Mouse (Mus musculus): ENCODE data around the gene Fahd1.
A peak's percentile ranks its signal among the peaks of the same experiment; 100 is the strongest.

Gene Fahd1

DNA sequence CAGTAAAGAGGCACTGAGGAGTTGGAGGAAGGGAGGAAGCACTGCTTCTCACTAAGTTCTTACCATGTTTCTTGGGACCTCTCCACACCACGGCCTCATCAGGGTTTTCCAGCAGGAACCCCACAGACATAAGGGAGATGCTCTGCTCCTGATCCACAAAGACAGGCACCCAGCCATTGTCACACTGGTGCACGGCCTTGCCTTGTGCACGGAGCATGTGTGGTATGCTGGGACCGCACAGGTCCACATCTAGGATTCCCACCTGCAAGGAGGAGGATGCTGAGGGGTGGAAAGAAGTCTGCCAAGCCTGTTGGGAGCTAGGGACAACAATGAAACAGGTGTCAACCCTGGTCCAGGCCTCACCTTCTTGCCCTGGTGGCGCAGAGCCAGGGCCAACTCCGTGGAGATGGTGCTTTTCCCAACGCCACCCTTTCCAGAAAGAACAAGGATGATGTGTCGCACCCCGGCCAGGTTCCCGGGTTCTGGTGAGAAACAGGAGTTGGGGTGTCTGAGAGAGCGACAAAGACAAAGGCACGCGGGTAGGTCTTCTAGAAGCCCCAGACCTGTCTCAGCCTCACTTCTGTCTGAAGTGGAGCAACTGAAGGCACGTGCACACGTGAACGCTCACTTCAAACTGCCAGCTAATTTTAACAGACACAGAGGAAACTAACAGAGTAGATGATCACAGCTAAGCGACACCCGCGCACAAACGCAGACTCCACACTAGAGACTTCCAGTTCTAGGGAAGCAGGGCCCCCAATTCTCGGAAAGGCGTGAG, 35.4 kb upstream of the Fahd1 start:
- DNase-seq (ENCODE audit: low spot score in 2 of 2): no peak

DNA sequence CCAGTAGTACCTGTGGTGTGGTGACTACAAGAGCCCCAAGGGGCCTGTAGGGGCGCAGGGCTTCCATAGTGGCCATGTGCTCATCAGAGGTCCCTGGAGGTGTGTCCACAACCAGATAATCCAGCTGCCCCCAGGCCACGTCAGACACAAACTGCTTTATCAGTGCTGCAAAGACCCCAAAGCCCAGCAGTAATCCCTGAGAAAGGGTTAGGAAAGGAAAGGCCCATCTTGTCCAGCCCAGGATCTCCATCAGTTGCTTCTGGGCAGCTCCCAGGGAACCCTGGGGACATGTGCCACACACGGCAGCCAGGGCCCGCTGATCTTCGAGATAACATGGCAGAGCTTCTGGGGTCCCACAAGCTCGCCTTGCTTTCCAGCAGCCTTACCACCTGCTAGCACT, 34.2 kb upstream of the Fahd1 start:
- DNase-seq (ENCODE audit: low spot score in 2 of 2): no peak

DNA sequence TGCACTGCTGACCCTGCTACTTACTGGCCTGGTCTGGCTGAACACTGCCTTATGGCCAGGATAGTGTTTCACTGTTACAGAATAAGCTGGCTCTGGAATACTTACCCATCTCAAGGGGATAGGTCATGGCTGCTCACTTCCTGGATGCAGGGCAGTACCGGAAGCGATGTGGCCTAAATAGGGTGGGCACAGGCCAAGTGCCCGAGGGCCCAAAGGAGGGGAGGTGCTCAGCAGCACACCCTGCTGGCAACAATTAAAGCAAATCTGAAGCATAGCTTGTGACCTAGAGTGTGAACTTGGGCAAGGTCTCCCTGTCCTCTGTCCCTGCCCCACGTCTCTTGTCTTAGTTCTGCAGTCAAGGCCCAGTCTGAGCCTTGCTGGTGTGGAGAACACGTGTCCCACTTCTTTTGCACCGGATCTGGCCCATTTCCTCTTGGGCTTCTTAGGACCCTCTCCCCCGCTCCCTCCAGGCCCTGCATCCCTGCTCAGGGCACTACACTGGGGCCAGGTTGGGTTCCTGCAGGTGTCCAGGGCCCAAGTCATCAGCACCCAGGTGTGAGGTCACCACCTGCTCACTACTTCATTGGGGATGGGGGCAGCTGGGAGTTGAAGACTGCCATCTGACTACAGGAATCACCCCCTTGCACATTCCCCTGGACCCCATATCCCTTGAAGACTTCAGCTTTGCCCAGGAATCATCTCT, 31.7 kb upstream of the Fahd1 start:
- DNase-seq (ENCODE audit: low spot score in 2 of 2): no peak

DNA sequence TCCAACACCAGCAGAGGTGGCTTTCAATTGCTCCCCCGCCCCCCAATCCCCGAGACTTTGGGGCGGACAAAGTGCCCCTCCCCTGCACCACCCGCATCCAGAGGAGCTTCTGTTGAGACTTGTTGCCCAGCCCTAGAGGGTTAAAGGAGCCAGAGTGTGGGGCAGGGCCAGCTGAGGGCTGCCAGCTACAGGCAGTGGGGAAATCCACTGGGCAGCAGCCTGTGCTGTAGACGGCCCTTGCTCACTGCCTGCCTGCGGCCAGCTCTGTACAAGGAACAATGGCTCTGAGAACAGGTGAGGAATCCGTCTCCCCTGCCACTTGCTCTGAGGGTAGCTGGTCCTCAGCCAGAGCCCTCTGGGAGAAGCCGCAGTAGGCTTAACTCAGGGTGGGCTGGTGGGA, 28.4 kb upstream of the Fahd1 start:
- no peak for DNase-seq (ENCODE audit: low spot score in 2 of 2)

DNA sequence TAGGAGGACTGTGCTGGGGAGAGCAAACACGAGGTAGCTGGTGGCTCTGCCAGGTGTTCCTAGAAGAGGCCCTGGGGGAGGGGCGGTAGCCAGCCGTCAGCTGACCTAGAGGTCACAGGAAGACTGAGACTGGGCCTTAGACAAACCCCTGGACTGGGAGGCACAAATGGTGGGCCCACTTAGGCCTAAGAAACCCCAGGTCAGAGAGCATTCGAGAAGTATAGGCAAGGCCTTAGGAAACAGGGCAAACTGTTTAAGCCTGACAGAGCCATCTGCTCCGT, 27.9 kb upstream of the Fahd1 start:
- no peak for DNase-seq (ENCODE audit: low spot score in 2 of 2)

DNA sequence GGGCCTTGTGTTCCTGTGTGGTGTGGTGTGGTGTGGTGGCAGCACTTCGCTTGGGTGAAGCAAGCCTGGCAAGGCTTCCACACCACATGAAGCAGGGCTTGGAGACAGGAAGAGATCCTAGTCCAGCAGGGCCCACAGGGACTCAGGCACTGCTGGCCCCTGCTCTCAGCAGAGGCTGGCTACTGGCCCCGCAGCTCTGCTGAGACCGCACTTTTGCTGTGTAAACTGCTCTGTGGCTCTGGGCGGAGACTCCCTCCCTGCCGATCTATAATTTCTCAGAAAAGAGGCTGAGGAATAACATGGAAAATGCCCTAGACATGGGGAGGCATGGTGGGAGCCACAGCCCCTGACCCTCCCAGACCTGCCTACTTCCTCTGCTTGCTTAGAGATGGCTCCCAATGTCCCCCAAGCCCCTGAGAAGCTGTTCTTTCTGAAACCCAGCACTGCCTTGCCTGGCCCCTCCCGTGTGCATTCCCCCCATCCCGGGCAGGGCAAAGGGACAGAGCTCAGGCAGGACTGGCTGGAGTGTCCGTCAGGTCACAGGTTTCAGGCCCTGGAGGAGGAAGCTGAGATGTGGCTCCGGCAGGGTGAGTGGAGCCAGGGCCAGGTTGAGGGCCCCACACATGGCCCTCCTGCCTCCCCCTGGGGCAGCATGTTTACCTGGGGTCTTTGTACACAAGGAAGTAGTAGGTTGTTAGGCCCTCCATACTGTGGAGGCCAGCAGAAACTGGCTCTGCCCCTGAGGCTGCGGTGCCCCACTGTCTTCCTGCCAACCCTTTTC, 27.4 kb upstream of the Fahd1 start:
- DNase-seq (ENCODE audit: low spot score in 2 of 2): no peak

DNA sequence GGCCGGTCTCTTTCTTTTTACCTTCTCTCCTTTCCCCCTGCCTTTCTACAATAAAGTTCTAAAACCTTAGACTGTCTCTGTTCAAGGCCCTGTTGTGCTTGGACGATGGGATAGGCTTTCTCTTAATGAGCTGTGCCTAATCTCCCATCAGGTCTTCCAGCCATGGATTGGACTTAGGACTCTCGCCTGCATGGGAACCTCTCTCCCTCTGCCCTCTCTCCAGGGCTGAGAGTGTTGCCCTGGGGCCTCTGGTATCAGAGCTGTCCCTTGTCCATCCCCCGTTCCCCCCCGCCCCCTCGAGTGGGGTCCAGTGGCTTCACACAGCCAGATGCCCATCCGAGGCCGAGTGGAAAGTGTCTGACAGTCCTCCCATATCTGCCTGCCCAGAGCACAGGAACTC, 24.8 kb upstream of the Fahd1 start:
- DNase-seq (ENCODE audit: low spot score in 2 of 2): no peak

DNA sequence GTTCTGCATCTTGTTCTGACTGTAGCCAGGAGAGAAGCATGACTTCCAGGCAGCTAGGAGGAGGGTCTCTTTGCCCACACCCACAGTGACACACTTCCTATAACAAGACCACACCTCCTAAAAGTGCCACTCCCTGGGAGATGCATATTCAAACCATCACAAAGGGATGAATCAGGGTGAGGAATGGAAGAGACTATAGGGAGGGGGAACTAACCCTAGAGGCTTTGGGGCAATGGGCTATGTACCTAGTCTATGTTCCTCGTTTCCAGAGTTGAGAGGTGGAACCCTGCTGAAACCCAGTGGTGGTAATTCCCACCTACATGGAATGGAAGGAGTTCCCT, 24.2 kb upstream of the Fahd1 start:
- no peak for DNase-seq (ENCODE audit: low spot score in 2 of 2)

DNA sequence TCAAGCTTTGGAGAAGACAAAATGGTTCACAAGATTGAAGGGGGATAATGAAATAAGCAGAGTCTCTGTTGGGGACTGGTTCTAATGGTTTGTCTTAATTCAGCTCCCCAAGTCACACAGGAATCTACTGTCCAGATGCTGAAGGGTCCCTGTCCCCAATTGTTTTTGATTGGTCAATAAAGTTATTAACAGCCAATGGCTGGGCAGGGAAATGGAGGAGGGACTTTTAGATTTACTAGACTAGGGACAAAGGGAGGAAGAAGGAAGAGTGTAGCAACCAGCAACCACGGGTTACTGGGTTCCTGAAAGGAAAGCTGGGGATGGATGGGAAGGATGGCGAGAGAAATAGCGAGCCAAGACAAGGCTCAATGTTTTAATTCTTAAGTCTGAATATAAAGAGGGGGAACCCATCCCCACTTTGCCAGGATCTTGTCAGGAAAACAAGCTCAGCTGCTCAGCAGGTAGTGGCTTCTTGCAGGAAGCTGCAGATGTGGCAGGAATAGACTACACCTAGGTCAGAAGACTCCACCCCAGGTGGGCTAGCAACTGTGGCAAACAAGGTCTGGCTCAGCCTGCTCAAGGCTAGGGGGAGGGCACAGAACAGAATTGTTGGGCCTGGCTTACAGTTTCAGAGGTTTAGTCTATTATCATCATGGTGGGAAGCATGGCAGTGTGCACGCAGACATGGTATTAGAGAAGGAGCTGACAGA, 23.7 kb upstream of the Fahd1 start:
- no peak for DNase-seq (ENCODE audit: low spot score in 2 of 2)

DNA sequence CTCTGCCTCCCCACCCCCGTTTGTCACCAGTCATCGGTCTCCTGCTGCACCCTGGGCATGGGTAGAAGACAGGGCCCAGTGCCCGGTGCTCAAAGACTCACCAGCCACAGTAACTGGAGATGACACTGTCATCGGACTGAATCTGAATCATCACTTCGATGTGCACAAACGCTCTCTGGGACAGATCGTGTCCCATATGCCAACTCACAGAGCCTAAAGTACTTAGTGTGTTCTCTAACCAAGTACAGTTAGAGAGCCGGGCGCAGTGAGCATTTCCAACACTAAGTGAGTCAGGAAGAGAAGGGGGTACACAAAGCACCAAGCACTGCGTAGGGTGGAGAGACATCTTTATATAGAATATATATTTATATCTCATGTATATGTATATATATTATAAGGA, 17.8 kb upstream of the Fahd1 start:
- DNase-seq (ENCODE audit: low spot score in 2 of 2): no peak

DNA sequence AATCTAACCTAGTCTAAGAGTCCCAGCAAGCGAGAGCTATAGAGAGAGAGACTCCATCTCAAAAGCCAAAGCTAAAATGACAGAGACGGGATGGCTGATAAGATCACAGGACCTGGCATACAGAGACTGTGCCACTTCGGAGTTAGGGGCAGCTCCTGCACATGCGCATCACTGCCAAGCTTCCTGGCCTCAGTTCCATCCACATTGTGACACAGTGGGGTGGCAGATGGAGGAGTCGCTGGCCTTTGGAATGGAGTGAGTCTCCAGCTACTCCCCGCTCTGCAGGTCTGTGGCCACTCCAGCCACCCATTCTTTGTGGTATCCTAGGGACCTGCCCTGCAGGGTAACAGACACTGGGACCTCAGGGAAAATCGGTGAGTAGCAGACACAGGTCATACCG, 15.6 kb upstream of the Fahd1 start, which contains the start of gene Igfals:
TSS of gene Igfals (plus strand) at position 222 of the 400 bp plus-strand sequence.
- DNase-seq (ENCODE audit: low spot score in 2 of 2): no peak

DNA sequence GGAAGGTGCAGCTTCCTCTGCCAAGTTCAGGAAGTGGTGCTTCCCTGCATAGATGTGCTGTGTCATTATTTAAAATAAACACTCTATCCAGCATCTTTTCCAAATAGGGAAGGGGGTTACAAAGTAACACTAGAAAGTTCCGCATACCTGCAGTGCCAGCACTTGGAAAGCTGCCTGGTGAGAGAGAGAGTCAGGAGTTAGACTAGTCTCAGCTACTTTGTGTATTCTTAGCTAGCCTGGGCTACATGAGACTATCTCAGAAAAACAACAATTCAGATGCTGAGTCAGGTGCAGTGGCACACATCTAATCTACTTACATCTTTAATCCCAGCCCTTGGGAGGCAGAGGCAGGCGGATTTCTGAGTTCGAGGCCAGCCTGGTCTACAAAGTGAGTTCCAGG, 11.6 kb upstream of the Fahd1 start:
- no peak for DNase-seq (ENCODE audit: low spot score in 2 of 2)

DNA sequence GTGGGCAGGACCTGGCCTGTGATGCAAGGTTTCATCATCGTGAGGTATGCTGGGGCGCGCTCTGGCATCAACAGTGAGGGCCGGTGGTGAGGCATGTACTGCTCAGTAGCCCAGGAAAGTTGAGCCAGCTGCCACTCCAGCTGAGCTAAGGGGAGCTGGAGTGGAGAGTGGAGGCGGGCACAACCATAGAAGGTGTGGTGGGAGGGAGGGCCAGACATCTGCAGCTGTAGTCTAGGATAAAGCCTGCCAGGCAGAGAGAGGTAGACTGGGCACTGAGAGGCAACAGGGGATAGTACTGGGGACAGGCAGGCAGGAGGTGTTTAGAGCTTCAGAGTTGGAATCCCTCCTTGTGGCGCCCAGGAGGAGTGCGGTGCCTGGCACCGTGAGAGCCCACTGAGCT, 9.9 kb upstream of the Fahd1 start:
- DNase-seq (ENCODE audit: low spot score in 2 of 2): peak; percentile 74 to 81

DNA sequence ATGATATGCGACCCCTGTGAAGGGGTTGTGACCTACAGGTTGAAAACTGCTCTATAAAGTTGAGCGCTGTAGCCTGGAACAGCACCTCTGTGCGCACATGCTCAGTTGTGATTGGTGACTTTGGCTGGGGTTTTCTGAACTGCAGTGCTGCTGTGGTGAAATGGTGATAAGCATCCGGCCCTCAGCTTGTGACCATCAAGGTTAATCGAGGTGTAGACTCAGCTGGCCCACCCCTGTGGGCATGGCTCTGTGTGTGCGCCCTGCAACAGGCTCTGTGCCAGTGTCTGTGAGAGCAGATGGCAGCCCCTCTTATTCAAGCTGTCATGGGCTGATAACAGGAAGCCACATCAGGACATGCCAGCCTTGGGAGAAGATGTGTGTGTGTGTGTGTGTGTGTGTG, 8.8 kb upstream of the Fahd1 start:
- peak; percentile 84 for DNase-seq (ENCODE audit: low spot score in 2 of 2)

DNA sequence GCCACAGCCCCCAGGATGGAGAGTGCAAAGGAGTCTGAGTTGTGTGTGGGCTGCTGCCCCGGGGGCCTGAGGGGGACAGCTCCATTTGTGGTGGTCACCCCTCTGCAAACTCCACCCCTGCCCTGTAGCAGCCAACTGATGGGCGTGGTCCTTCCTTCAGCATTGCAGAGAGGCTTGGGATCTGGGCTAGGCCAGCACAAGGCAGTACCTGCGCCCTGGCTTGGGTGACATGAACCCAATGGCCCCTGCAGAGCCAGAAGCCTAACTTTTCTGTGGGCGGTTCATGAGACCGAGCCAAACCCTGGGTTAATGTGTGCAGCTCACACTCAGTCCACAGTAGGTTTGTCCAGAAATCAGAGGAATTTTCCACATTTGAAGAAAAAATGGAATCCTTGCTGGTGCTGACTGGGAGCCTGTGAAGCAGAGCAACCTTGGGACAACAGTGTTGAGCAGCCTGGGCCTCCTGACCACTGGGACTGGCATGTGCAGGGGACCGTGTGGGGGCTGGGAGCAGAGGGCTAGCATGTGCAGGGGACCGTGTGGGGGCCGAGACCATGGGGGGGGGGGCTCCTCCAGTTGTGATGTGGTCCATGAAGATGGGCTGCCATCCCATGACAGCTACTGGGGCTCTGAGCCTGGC, 7.8 kb upstream of the Fahd1 start:
- DNase-seq (ENCODE audit: low spot score in 2 of 2): peak; percentile 62 to 73

DNA sequence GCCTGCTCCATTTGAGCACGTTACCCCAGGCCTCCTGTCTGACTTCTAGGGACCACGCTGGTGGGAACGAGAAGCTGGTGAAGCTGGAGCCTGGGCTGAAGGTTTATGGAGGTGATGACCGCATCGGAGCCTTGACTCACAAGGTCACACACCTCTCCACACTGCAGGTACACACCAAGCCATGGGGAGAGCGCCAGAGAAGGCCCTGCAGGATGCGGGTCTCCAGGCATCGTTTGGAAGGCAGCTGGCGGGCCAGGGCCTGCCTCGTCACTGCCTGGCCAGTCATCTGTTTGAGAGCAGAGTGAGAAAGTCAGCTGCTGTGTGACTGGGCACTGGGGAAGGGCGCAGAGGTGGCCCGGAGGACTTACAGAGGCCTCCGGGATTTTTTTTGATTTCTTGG, 6.4 kb upstream of the Fahd1 start:
- DNase-seq (ENCODE audit: low spot score in 2 of 2): peak in 1 of 2 experiments; percentile 59

DNA sequence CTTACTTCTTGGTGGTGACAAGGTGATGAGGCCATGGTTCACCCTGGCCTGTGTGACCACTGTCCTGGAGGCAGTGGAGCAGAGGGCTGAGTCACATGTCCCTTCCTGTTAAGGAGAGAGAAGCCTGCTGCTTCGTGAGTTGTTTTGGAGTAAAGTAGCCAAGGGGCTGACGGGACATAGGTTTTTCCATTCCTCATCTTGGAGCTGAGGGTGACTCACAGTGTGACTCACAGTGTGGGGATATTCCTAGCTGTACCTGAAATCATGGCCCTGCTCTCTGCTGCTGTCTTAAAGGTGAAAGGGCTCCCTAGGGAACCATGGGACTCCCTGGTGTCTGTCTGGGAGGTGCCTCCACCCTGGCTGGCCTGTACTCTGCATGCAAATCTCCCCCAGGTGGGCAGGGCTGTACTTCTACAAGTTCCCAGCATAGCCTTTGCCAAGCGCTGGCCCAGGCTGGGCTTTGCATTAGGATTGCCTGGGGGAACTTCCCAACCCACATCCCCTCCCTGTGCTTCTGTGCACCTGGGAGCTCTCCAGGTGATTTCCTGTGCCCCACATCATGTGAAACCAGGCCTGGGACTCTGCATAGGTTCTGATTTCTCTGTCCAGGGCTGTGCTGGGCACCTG, 5.8 kb upstream of the Fahd1 start:
- no peak for DNase-seq (ENCODE audit: low spot score in 2 of 2)

DNA sequence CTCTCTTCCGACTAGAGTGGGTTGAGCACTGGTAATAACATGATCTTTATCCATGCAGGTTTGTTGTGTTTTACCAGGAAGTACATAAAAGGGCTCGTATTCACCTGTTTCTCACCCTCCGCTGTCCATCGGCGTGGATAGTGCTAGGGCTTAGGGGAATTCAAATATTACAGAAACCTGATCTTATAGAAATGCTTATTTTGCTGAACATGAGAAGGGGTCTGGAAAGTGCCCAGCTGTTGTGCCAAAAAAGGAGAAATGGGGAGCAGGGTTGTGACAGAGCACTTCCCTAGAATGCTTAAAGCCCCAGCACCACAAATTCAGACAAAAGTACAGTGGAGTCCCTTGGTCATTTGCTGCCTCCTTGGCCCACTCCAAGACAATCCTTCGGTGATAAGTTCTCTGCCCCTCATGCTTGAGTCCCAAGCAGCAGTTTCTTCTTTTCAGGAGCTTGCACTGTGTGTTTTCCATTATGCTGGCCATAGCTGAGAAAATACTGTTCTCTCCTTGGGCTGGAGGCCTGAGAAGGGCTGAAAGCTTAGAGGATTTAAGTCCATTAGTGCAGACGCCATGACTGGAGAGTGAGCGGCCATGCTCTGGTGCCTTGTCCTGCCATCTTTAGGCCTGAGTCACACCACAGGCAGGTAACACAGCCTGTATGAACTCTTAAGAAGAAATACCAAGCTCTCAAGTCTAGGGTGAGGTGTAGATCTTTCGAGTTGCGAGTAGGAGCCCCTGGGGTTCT, 1.4 kb upstream of the Fahd1 start:
- DNase-seq (ENCODE audit: low spot score in 2 of 2): peak in 1 of 2 experiments; percentile 58

DNA sequence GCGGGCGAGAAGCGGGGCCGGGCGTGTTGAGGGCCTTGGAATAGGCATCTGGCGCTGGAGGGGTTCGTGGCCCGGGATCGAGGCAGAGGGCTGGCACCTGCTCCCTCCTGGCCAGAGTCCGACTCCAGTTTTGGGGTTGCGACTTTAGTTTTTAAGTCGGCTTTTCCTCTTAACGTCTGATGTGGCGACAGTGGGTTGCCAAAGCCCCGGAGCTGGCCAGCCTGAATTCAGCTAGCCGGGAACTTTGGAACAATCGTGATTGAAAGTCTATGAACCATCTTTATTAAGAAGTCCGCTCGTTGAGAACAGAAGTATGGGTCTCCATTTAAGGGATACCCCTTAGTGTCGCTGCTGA, 586 bp upstream of the Fahd1 start:
- no peak for DNase-seq (ENCODE audit: low spot score in 2 of 2)

DNA sequence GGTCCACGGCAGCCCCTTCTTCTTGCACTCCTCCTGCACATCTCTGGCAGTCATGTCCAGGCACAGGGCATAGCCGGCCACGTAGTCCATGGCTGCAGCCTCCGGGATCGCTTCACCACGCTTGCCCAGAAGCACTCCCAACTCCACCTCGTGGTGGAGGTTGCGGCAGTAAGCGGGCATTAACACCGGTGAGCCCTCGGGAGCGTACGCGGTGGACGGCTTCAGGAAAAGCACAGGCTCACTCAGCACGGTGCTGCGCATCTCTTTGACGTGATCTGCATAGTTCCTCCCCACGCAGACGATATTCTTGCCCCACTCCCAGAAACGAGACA, 465 bp downstream of the Fahd1 start:
- no peak for DNase-seq (ENCODE audit: low spot score in 2 of 2)

DNA sequence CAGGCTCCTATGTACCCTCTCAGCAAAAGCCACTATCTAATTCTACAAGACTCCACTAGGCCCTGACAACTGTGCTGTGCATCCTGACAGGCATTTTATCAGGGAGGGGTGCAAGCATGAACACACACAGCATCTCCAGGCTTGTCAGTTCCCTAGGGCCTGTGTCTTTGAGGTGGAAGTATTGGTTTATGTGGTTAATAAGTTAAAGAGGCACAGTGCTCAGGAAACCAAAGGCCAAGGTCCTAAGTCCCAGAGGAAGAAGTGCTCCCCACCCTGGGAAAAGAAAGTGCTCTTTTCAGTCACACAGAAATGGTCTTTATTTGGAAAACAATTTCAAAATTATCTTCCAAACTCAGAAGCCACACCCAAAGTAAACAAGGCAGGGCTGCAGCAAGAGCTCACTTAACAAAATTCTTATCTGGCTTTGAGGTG, 1.5 kb downstream of the Fahd1 start:
- peak; percentile 47 to 66 for DNase-seq (ENCODE audit: low spot score in 2 of 2)
